Mouse (Mus musculus): Measurements from ENCODE around the gene Snapc4. TPM values are rescaled to one million over a fixed set of nuclear protein-coding genes. Genes with fewer than 3 reads are reported as not detected.

Gene Snapc4
- polyA plus RNA-seq, 1 experiment from 2014 or later: 27.8 TPM

GRCm38 (mm10) chr2:26352291-26352910 is 28.1 kb downstream of the Snapc4 start:
- peak overlapping the region; percentile 90 for H3K27ac ChIP-seq

GRCm38 (mm10) chr2:26351358-26352290 is 28.8 kb downstream of the Snapc4 start, which contains the start of gene Dnlz:
TSS of gene Dnlz (minus strand) at chr2:26352110.
- no peaks in the 10 kb centered on the region for H3K27me3 ChIP-seq
- peak within 1 kb of the TSS; percentile 86 for H3K9ac ChIP-seq
- H3K4me2 ChIP-seq: peak within 1 kb of the TSS; percentile 79
- ATAC-seq (ENCODE audit: low FRiP score): peak; percentile 86
- H3K4me1 ChIP-seq (replicated peaks): peaks cover 34% of the 10 kb centered on the region
- H3K27ac ChIP-seq: peak within 1 kb of the TSS; percentile 90
- 1% methylated on average over 62 of the region's 62 CpGs for WGBS
- H3K9me3 ChIP-seq: no peaks in the 10 kb centered on the region
- peak within 1 kb of the TSS; percentile 64 for H3K4me3 ChIP-seq
- peaks cover 39% of the 10 kb centered on the region for H3K36me3 ChIP-seq

More at GRCm38 (mm10) chr2:26352291-26352910, 28.1 kb downstream of the Snapc4 start:
- Histone ChIP-seq H3K4me2 (peak overlapping the region; percentile 79), H3K4me3 (peak overlapping the region; percentile 64), H3K27me3 (no peaks in the 10 kb centered on the region), H3K9me3 (no peaks in the 10 kb centered on the region), H3K36me3 (peaks cover 35% of the 10 kb centered on the region), H3K4me1 (replicated peaks) (peaks cover 35% of the 10 kb centered on the region), H3K9ac (peak overlapping the region; percentile 86)
- peak; percentile 54 for ATAC-seq (ENCODE audit: low FRiP score)
- 3% methylated on average over 36 of the region's 36 CpGs for WGBS

GRCm38 (mm10) chr2:26348241-26348640 is 32.2 kb downstream of the Snapc4 start:
- no peak overlapping the region for H3K4me2 ChIP-seq
- peak overlapping the region; percentile 46 for H3K27ac ChIP-seq
- H3K4me1 ChIP-seq (replicated peaks): peaks cover 23% of the 10 kb centered on the region
- no peaks in the 10 kb centered on the region for H3K9me3 ChIP-seq
- peaks cover 73% of the 10 kb centered on the region for H3K36me3 ChIP-seq
- H3K9ac ChIP-seq: no peak overlapping the region
- no peak overlapping the region for H3K4me3 ChIP-seq
- 75% methylated on average over 6 of the region's 6 CpGs for WGBS
- ATAC-seq (ENCODE audit: low FRiP score): no peak
- no peaks in the 10 kb centered on the region for H3K27me3 ChIP-seq

GRCm38 (mm10) chr2:26342609-26343490 is 37.6 kb downstream of the Snapc4 start:
- no peaks in the 10 kb centered on the region for H3K27me3 ChIP-seq
- no peak overlapping the region for H3K4me3 ChIP-seq
- H3K9ac ChIP-seq: no peak overlapping the region
- 74% methylated on average over 11 of the region's 11 CpGs for WGBS
- no peak for ATAC-seq (ENCODE audit: low FRiP score)
- no peak overlapping the region for H3K4me2 ChIP-seq
- H3K9me3 ChIP-seq: no peaks in the 10 kb centered on the region
- peaks cover 96% of the 10 kb centered on the region for H3K36me3 ChIP-seq
- peak overlapping the region; percentile 48; the same call in 1 of the 2 replicates for H3K27ac ChIP-seq
- H3K4me1 ChIP-seq (replicated peaks): no peaks in the 10 kb centered on the region

GRCm38 (mm10) chr2:26342044-26342443 is 38.4 kb downstream of the Snapc4 start:
- no peaks in the 10 kb centered on the region for H3K4me1 ChIP-seq (replicated peaks)
- 81% methylated on average over 10 of the region's 10 CpGs for WGBS
- no peak for ATAC-seq (ENCODE audit: low FRiP score)
- H3K36me3 ChIP-seq: peaks cover 88% of the 10 kb centered on the region
- no peaks in the 10 kb centered on the region for H3K9me3 ChIP-seq
- no peak overlapping the region for H3K4me2 ChIP-seq
- no peak overlapping the region for H3K4me3 ChIP-seq
- H3K27me3 ChIP-seq: no peaks in the 10 kb centered on the region
- no peak overlapping the region for H3K9ac ChIP-seq
- H3K27ac ChIP-seq: peak overlapping the region; percentile 48; the same call in 1 of the 2 replicates

- Histone ChIP-seq H3K27ac (peak overlapping the region; percentile 48; the same call in 1 of the 2 replicates), H3K9ac (no peak overlapping the region; the same call in 1 of the 2 replicates), H3K27me3 (no peaks in the 10 kb centered on the region), H3K4me3 (no peak overlapping the region), H3K9me3 (no peaks in the 10 kb centered on the region), H3K36me3 (peaks cover 83% of the 10 kb centered on the region), H3K4me1 (replicated peaks) (no peaks in the 10 kb centered on the region), H3K4me2 (no peak overlapping the region)
- ATAC-seq (ENCODE audit: low FRiP score): no peak
- WGBS: 83% methylated on average over 2 of the region's 2 CpGs
These were observed 38.9 kb downstream of the Snapc4 start for GRCm38 (mm10) chr2:26341510-26341981.

GRCm38 (mm10) chr2:26339204-26339551 is 41.3 kb downstream of the Snapc4 start:
- WGBS: 85% methylated on average over 5 of the region's 5 CpGs
- no peak overlapping the region for H3K27ac ChIP-seq
- ATAC-seq (ENCODE audit: low FRiP score): no peak
- H3K9ac ChIP-seq: no peak overlapping the region
- H3K4me1 ChIP-seq (replicated peaks): no peaks in the 10 kb centered on the region
- H3K9me3 ChIP-seq: no peaks in the 10 kb centered on the region
- H3K27me3 ChIP-seq: no peaks in the 10 kb centered on the region
- no peak overlapping the region for H3K4me2 ChIP-seq
- no peak overlapping the region for H3K4me3 ChIP-seq
- H3K36me3 ChIP-seq: peaks cover 59% of the 10 kb centered on the region

- no peaks in the 10 kb centered on the region for H3K9me3 ChIP-seq
- H3K4me1 ChIP-seq (replicated peaks): no peaks in the 10 kb centered on the region
- H3K4me3 ChIP-seq: no peak overlapping the region
- WGBS: 74% methylated on average over 9 of the region's 13 CpGs
- no peaks in the 10 kb centered on the region for H3K27me3 ChIP-seq
- peaks cover 53% of the 10 kb centered on the region for H3K36me3 ChIP-seq
- H3K27ac ChIP-seq: no peak overlapping the region
- 0 out of 2 replicates have a peak, but pooled peaks have one; percentile 28 for ATAC-seq (ENCODE audit: low FRiP score)
- no peak overlapping the region for H3K9ac ChIP-seq
- H3K4me2 ChIP-seq: no peak overlapping the region
These were observed 41.9 kb downstream of the Snapc4 start for GRCm38 (mm10) chr2:26338302-26339203.

GRCm38 (mm10) chr2:26330702-26331101 is 49.8 kb downstream of the Snapc4 start:
- 0 out of 2 replicates have a peak overlapping the region, but pooled peaks have one; percentile 44 for H3K27ac ChIP-seq
- H3K4me2 ChIP-seq: no peak overlapping the region
- no peak for ATAC-seq (ENCODE audit: low FRiP score)
- H3K9ac ChIP-seq: no peak overlapping the region
- H3K4me1 ChIP-seq (replicated peaks): peaks cover 8% of the 10 kb centered on the region; the same call in 1 of the 2 replicates
- no peaks in the 10 kb centered on the region for H3K9me3 ChIP-seq
- H3K4me3 ChIP-seq: no peak overlapping the region
- WGBS: 69% methylated on average over 6 of the region's 6 CpGs
- H3K36me3 ChIP-seq: peaks cover 64% of the 10 kb centered on the region
- no peaks in the 10 kb centered on the region for H3K27me3 ChIP-seq

- Histone ChIP-seq H3K4me3 (no peak overlapping the region), H3K9me3 (no peaks in the 10 kb centered on the region), H3K9ac (no peak overlapping the region), H3K4me1 (replicated peaks) (peaks cover 8% of the 10 kb centered on the region; the same call in 1 of the 2 replicates), H3K27ac (peak overlapping the region; percentile 44; the same call in 1 of the 2 replicates), H3K27me3 (no peaks in the 10 kb centered on the region), H3K36me3 (peaks cover 71% of the 10 kb centered on the region), H3K4me2 (no peak overlapping the region)
- WGBS: 85% methylated on average over 4 of the region's 4 CpGs
- ATAC-seq (ENCODE audit: low FRiP score): peak; percentile 46
These were observed 50.4 kb downstream of the Snapc4 start for GRCm38 (mm10) chr2:26330056-26330468.

GRCm38 (mm10) chr2:26329402-26329801 is 51.1 kb downstream of the Snapc4 start:
- Histone ChIP-seq H3K9ac (no peak overlapping the region), H3K27ac (no peak overlapping the region), H3K27me3 (no peaks in the 10 kb centered on the region), H3K9me3 (no peaks in the 10 kb centered on the region), H3K36me3 (peaks cover 77% of the 10 kb centered on the region), H3K4me2 (no peak overlapping the region), H3K4me1 (replicated peaks) (peaks cover 8% of the 10 kb centered on the region; the same call in 1 of the 2 replicates), H3K4me3 (no peak overlapping the region)
- 43% methylated on average over 8 of the region's 8 CpGs for WGBS
- 0 out of 2 replicates have a peak, but pooled peaks have one; percentile 28 for ATAC-seq (ENCODE audit: low FRiP score)

Measured in hindbrain, embryonic 13.5 days (tissue).